15 mouse cellular contexts compared by ENCODE assay signal in genomic region chr2:167622352-167622751, GRCm38 (mm10). TPM values are rescaled to one million over a fixed set of nuclear protein-coding genes. Genes with fewer than 3 reads are reported as not detected.
DNase-seq lines count a peak whose midpoint lies in the region; ATAC-seq and TF ChIP-seq lines count a peak whose summit lies in the region.
"Had no signal": no experiment of that assay in that cellular context is flagged by ENCODE, and none has a peak within 500 bp of the region (broad histone marks: within the 10 kb centered on the region; RNA-seq: fewer than 3 reads in every experiment).

No protein-coding gene starts in this region.

- no peaks in the 10 kb centered on the region for H3K9me3 ChIP-seq in hindbrain, postnatal 0 days (ENCODE audit: low read length)
- no peaks in the 10 kb centered on the region for H3K9me3 ChIP-seq in hindbrain, embryonic 14.5 days (ENCODE audit: control insufficient read depth, low read length)
- H3K9me3 ChIP-seq: forebrain, embryonic 10.5 days; hindbrain, embryonic 12.5 days; limb, embryonic 12.5 days; midbrain, embryonic 15.5 days had no signal

- no peaks in the 10 kb centered on the region for H3K4me1 ChIP-seq in hindbrain, postnatal 0 days (ENCODE audit: insufficient read depth, low read length)
- no peaks in the 10 kb centered on the region; the same call in 1 of the 2 replicates for H3K4me1 ChIP-seq in hindbrain, embryonic 14.5 days (replicated peaks; ENCODE audit: control insufficient read depth, insufficient read depth, low read length)

- peak; percentile 39 for DNase-seq in cerebellum, adult 11 months
- DNase-seq in cerebellum, postnatal 14 days = no peak
- DNase-seq in hindbrain, postnatal 0 days (ENCODE audit: low spot score) = no peak
- DNase-seq in hindbrain, embryonic 14.5 days (ENCODE audit: low spot score) = no peak
- DNase-seq in cerebellum, adult 18-20 months = peak; percentile 49 to 57
- DNase-seq in kidney, postnatal 14 days = peak; percentile 66
- no peak for DNase-seq in adrenal gland, postnatal 25 days
- DNase-seq: layer of hippocampus, adult 9-11 months; lung, postnatal 14 days; thymus, postnatal 25 days had no signal

- no peaks in the 10 kb centered on the region for H3K27me3 ChIP-seq in hindbrain, postnatal 0 days (ENCODE audit: insufficient read depth, low read length)
- no peaks in the 10 kb centered on the region for H3K27me3 ChIP-seq in hindbrain, embryonic 14.5 days (ENCODE audit: control insufficient read depth, insufficient read depth, low read length)
- H3K27me3 ChIP-seq: hindbrain, embryonic 12.5 days; limb, embryonic 12.5 days; midbrain, embryonic 15.5 days had no signal

- no peak overlapping the region for H3K4me3 ChIP-seq in hindbrain, postnatal 0 days (ENCODE audit: low read length)
- no peak overlapping the region for H3K4me3 ChIP-seq in hindbrain, embryonic 14.5 days (replicated peaks; ENCODE audit: low read length)
- H3K4me3 ChIP-seq: forebrain, embryonic 10.5 days; hindbrain, embryonic 12.5 days; limb, embryonic 12.5 days; midbrain, embryonic 15.5 days had no signal

- 0 out of 2 replicates have a peak overlapping the region, but pooled peaks have one; percentile 1 for H3K27ac ChIP-seq in hindbrain, postnatal 0 days
- no peak overlapping the region for H3K27ac ChIP-seq in hindbrain, embryonic 14.5 days
- H3K27ac ChIP-seq: forebrain, embryonic 10.5 days; hindbrain, embryonic 12.5 days; limb, embryonic 12.5 days; midbrain, embryonic 15.5 days had no signal

- TF ChIP-seq CTCF in hindbrain, postnatal 0 days (IDR thresholded peaks at IDR 0.05; ENCODE audit: low read depth) = no peak

- no peak for ATAC-seq in hindbrain, postnatal 0 days
- ATAC-seq in hindbrain, embryonic 14.5 days (ENCODE audit: low FRiP score) = no peak
- ATAC-seq in activated CD4-positive, CD25-positive, alpha-beta regulatory T cell, adult 4 months = no peak
- ATAC-seq: midbrain, embryonic 15.5 days had no signal

- 74% methylated on average over 13 of the region's 13 CpGs for WGBS in hindbrain, postnatal 0 days
- 90% methylated on average over 13 of the region's 13 CpGs for WGBS in hindbrain, embryonic 14.5 days

- H3K4me2 ChIP-seq in hindbrain, postnatal 0 days (ENCODE audit: low read depth, low read length) = no peak overlapping the region
- no peak overlapping the region for H3K4me2 ChIP-seq in hindbrain, embryonic 14.5 days (replicated peaks)
- H3K4me2 ChIP-seq: hindbrain, embryonic 12.5 days; limb, embryonic 12.5 days; midbrain, embryonic 15.5 days had no signal

- no peak overlapping the region for H3K9ac ChIP-seq in hindbrain, postnatal 0 days (replicated peaks; ENCODE audit: low read length)
- H3K9ac ChIP-seq in hindbrain, embryonic 14.5 days = no peak overlapping the region
- H3K9ac ChIP-seq: hindbrain, embryonic 12.5 days; midbrain, embryonic 15.5 days had no signal

- H3K36me3 ChIP-seq in hindbrain, postnatal 0 days (ENCODE audit: insufficient read depth, low read length) = no peaks in the 10 kb centered on the region; the same call in 1 of the 2 replicates
- H3K36me3 ChIP-seq in hindbrain, embryonic 14.5 days (replicated peaks; ENCODE audit: control insufficient read depth, insufficient read depth) = peaks cover 5% of the 10 kb centered on the region; the same call in 1 of the 2 replicates

RNA-seq across cellular contexts. Expression of gene Ube2v1, which starts 9.5 kb away (rescaled TPM):
- 209 and 247 TPM in 2 replicates for total RNA-seq in hindbrain, postnatal 0 days (2014; rRNA removed)
- 380 and 384 TPM in 2 replicates for polyA plus RNA-seq in hindbrain, postnatal 0 days (2015; fragmentation: Nextera tagmentation; extraction: Ambion mirVana)
- polyA plus RNA-seq in hindbrain, embryonic 14.5 days (2014; fragmentation: Nextera tagmentation; extraction: Ambion mirVana) = 302 and 313 TPM in 2 replicates
- 187 and 190 TPM in 2 replicates for total RNA-seq in adrenal gland, postnatal 25 days (2021)
- polyA plus RNA-seq in activated CD4-positive, CD25-positive, alpha-beta regulatory T cell, adult 4 months (2017; shearing (Covaris generic)) = 100 to 1,000 TPM; 308 to 398 TPM

RNA-seq across cellular contexts. Expression of gene Gm20431, which starts 38.9 kb away (rescaled TPM):
- 7.5 and 10.7 TPM in 2 replicates for total RNA-seq in hindbrain, postnatal 0 days (2014; rRNA removed)
- polyA plus RNA-seq in hindbrain, postnatal 0 days (2015; fragmentation: Nextera tagmentation; extraction: Ambion mirVana) = 7.2 and 9.8 TPM in 2 replicates
- 15.5 and 19.8 TPM in 2 replicates for polyA plus RNA-seq in hindbrain, embryonic 14.5 days (2014; fragmentation: Nextera tagmentation; extraction: Ambion mirVana)
- 12.1 and 15.7 TPM in 2 replicates for total RNA-seq in adrenal gland, postnatal 25 days (2021)
- not detected for polyA plus RNA-seq in activated CD4-positive, CD25-positive, alpha-beta regulatory T cell, adult 4 months (2017; shearing (Covaris generic))

Comparison
In these comparisons a context has a peak if more than half of its experiments do, and no peak if none do; other contexts are left out.
1. DNase-seq: peak in cerebellum, adult 11 months (single experiment), cerebellum, adult 18-20 months (2 of 2) and kidney, postnatal 14 days (single experiment); none in cerebellum, postnatal 14 days (0 of 2), hindbrain, postnatal 0 days (single experiment), hindbrain, embryonic 14.5 days (single experiment) and adrenal gland, postnatal 25 days (single experiment).